Mouse (Mus musculus): ENCODE results near the gene Vmn2r90. TPM values are rescaled to one million over a fixed set of nuclear protein-coding genes. Genes with fewer than 3 reads are reported as not detected.
"Not testable (repeated sequence)": the region's sequence is repeated elsewhere in the genome, so short reads cannot be mapped to it uniquely, and the experiment has no call there.

Gene Vmn2r90
- total RNA-seq (2017) = 0.32 TPM in 1 of 3 replicates, not detected in the others

GRCm38 (mm10) chr17:17703447-17703846 is at the start of gene Vmn2r90:
TSS of gene Vmn2r90 (plus strand) at chr17:17703747.
- no peak for ATAC-seq (replicated peaks; ENCODE audit: insufficient number of reproducible peaks, low FRiP score, low TSS enrichment, poor library complexity, severe bottlenecking)

DNA sequence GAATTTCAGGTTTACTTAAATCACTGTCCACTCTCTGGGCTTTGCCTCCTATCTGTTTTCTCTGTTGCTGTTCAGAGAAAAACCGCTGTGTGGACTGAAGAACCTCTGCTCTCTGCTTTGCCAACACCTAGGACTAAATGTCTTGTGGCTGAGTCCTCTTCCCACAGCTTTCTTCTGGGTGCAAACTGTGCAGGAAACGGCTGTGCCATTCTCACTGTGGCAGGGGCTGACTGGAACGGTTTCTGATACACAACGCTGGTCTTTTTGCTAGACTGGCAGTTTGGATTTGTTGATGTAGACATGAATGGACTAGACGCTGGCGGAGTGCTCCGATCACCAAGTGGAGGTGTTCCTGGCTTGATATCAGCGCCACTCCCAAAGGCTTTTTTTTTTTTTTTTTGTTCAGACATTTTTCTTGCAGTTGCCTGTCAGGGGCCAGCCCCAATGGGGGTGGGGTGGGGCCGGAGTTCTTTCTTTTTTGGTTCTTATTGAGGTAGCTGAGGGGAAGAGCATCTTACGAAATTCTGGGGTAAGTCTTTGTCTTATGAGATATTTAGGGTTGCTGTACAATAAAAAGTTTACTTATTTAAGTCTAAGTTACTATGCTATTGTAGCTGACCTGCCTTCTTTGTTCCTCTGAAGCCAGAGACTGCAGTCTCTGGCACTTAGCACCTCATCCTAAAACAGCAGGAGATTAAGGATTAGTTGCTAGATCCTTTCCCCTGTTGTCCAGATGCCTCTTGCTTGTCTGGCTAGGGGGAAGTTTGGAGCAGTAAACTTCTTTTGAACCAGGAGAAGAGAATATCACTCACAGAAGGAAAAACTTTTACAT is 48.3 kb upstream of the Vmn2r90 start:
- ATAC-seq (replicated peaks; ENCODE audit: insufficient number of reproducible peaks, low FRiP score, low TSS enrichment, poor library complexity, severe bottlenecking) = no peak

DNA sequence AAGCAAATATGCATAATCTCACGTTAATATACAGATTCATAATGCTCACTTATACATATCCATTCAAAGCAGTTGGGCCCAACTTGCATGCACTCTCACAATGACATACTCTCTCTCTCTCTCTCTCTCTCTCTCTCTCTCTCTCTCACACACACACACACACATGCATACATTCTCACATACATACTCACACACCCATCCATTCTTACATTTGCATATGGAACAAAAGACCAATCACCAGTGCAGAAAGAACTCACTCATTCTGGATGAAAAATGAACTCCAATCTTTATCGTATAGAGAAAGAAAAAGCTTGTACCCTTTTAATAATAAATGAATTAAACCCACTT is 47.7 kb upstream of the Vmn2r90 start:
- ATAC-seq (replicated peaks; ENCODE audit: insufficient number of reproducible peaks, low FRiP score, low TSS enrichment, poor library complexity, severe bottlenecking) = no peak

DNA sequence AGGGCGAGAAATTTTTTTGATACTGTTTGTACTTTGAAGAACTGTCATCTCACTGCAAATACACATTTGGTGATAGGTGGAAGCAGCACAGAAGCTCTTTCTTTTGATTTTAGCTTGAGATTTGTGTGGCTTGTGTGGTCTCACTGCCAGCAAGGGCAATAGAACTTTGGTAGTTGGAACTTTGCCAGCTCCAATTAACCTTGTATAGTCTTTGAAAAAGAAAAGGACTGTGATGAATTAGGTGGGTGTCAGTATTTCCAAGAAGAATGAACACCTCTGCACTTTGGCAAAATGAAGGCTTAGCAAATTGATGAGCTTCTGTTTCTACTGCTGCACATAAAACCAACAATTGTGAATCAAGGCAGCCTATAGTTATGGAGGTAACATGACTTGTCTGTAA is 24.8 kb upstream of the Vmn2r90 start:
- no peak for ATAC-seq (replicated peaks; ENCODE audit: insufficient number of reproducible peaks, low FRiP score, low TSS enrichment, poor library complexity, severe bottlenecking)

- no peak for ATAC-seq (replicated peaks; ENCODE audit: insufficient number of reproducible peaks, low FRiP score, low TSS enrichment, poor library complexity, severe bottlenecking)
These were observed 12.9 kb upstream of the Vmn2r90 start for GRCm38 (mm10) chr17:17690659-17691058.

GRCm38 (mm10) chr17:17732396-17732795 is 28.8 kb downstream of the Vmn2r90 start:
- not testable (repeated sequence) for ATAC-seq (replicated peaks; ENCODE audit: insufficient number of reproducible peaks, low FRiP score, low TSS enrichment, poor library complexity, severe bottlenecking)

DNA sequence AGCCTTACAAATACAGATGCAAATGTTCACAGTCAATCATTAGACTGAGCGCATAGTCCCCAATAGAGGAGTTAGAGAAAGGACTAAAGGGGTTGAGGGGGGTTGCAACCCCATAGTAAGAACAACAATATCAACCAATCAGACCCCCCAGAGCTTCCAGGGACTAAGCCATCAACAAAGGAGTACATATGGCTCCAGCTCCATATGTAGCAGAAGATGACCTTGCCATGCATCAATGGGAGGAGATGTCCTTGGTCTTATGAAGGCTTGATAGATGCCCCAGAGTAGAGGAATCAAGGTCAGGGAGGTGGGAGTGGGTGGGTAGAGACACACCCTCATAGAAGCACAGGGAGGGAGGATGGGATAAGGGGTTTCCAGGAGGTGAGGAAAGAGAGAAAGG is 35.1 kb downstream of the Vmn2r90 start:
- no peak for ATAC-seq (replicated peaks; ENCODE audit: insufficient number of reproducible peaks, low FRiP score, low TSS enrichment, poor library complexity, severe bottlenecking)

- ATAC-seq (replicated peaks; ENCODE audit: insufficient number of reproducible peaks, low FRiP score, low TSS enrichment, poor library complexity, severe bottlenecking) = not testable (repeated sequence)
These were observed 35.8 kb downstream of the Vmn2r90 start for GRCm38 (mm10) chr17:17739300-17739699.

DNA sequence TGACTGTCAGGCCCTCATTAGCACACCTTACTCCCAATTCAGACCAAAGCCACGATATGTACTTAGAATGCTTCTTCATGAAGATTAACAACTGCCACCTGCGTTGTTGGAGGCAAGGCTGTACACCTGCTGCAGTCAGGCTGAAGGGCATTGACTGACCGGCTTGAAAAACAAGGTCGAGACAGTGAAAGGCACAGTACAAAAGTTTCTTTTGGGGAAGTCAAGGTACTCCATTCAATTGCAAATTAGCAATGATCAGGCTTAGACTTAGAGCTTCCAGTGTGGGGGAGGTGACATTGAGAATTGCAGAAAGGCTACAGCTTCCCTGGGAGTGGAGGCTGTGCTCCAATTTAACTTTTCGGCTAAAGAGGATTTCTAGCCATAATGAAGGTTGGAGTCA is 36.4 kb downstream of the Vmn2r90 start:
- not testable (repeated sequence) for ATAC-seq (replicated peaks; ENCODE audit: insufficient number of reproducible peaks, low FRiP score, low TSS enrichment, poor library complexity, severe bottlenecking)

- ATAC-seq (replicated peaks; ENCODE audit: insufficient number of reproducible peaks, low FRiP score, low TSS enrichment, poor library complexity, severe bottlenecking) = not testable (repeated sequence)
These were observed 38.0 kb downstream of the Vmn2r90 start for GRCm38 (mm10) chr17:17741516-17741915.

DNA sequence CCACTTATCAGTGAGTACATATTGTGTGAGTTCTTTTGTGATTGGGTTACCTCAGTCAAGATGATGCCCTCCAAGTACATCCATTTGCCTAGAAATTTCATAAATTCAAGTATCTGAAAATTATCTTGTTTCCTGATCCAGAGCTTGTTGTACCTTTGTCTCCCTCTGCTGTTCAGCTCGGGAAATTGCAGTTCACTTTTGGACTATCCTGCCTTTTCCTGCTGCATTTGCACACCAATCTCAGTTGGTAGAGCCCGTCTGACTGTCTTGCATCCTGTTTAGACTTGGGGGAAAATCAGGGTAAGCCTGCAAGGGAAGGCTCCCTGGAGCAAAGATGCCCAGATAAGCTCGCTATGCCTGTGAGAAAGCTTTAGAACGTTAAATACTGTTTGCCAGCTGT is 45.8 kb downstream of the Vmn2r90 start:
- peak; percentile 66 for ATAC-seq (replicated peaks; ENCODE audit: insufficient number of reproducible peaks, low FRiP score, low TSS enrichment, poor library complexity, severe bottlenecking)

- ATAC-seq (replicated peaks; ENCODE audit: insufficient number of reproducible peaks, low FRiP score, low TSS enrichment, poor library complexity, severe bottlenecking) = no peak
These were observed 59.2 kb downstream of the Vmn2r90 start for GRCm38 (mm10) chr17:17762614-17763293.

GRCm38 (mm10) chr17:17764206-17764605 is 60.7 kb downstream of the Vmn2r90 start:
- ATAC-seq (replicated peaks; ENCODE audit: insufficient number of reproducible peaks, low FRiP score, low TSS enrichment, poor library complexity, severe bottlenecking) = no peak

GRCm38 (mm10) chr17:17766481-17766880 is 62.9 kb downstream of the Vmn2r90 start:
- peak; percentile 68; the same call in 1 of the 2 replicates for ATAC-seq (replicated peaks; ENCODE audit: insufficient number of reproducible peaks, low FRiP score, low TSS enrichment, poor library complexity, severe bottlenecking)

Other genes starting within 250 kb of the Vmn2r90 start
- 106 to 173 TPM (median 120 TPM) in 3 replicates for gene Lnpep, start 78.7 kb upstream of the Vmn2r90 start, total RNA-seq (2017)
- gene Spaca6, start 123.4 kb downstream of the Vmn2r90 start, total RNA-seq (2017) = 0.10 TPM in 1 of 3 replicates, not detected in the others
- not detected in 3 replicates for gene Has1, start 151.5 kb downstream of the Vmn2r90 start, total RNA-seq (2017)
- 9.8 to 11.3 TPM (median 10.1 TPM) in 3 replicates for gene Fpr1, start 180.2 kb downstream of the Vmn2r90 start, total RNA-seq (2017)
- gene Fpr2, start 184.1 kb downstream of the Vmn2r90 start, total RNA-seq (2017) = 29.1 to 53.2 TPM (median 41.4 TPM) in 3 replicates
- not detected in 3 replicates for gene Fpr3, start 184.1 kb downstream of the Vmn2r90 start, total RNA-seq (2017)

Data from monocyte, adult 5-6 weeks (primary cell).